Mouse (Mus musculus): ENCODE results near the gene Wasf1. TPM values are rescaled to one million over a fixed set of nuclear protein-coding genes. Genes with fewer than 3 reads are reported as not detected.

Wasf1 gene
- polyA plus RNA-seq, 1 experiment from 2014 or later: 0.61 TPM

DNA sequence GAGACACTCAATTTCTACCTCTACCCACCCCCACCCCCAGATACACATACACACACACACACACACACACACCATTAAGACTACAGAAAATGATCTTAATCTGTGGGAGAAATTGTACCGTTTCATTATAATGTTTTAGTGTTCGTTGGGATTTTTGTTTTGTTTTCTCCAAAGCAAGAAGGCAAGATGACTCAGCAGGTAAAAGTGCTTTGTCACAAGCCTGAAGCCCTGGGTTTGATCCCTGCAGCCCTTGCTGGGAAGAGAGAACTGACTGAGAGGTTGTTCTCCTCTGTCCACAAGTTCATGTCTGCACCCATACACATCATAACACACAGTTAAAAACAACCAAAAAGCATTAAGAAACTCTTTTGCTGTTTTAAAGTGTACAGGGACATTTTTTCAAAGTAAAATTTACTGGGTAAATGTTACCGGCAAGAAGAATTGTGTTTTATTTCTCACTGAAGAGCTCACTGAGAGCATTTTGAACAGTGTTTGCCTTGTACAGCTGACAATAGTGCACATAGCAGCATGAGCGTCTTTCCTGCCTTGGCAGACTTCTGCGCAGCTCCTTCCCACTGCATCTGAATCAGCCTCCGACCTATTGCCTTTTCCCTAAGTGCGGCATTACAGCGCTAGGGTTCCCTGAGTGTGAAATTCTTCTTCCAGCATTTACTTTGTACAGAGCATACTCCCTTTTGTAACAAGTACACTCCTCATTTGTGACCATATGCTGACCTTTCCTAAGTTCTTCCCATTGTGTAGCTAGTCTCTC lies 35.6 kb downstream of the Wasf1 start:
- Histone ChIP-seq H3K4me3 (ENCODE audit: low read depth, low read length) (no peak overlapping the region), H3K36me3 (replicated peaks; ENCODE audit: insufficient read depth, low read length) (no peaks in the 10 kb centered on the region), H3K27me3 (ENCODE audit: insufficient read depth, low read length) (no peaks in the 10 kb centered on the region), H3K9me3 (ENCODE audit: low read length) (no peaks in the 10 kb centered on the region), H3K4me2 (ENCODE audit: low read depth, low read length) (no peak overlapping the region), H3K9ac (replicated peaks) (no peak overlapping the region), H3K27ac (ENCODE audit: low read depth) (no peak overlapping the region), H3K4me1 (ENCODE audit: insufficient read depth) (no peaks in the 10 kb centered on the region)
- ATAC-seq (no peak), DNase-seq (no peak)
- TF ChIP-seq EP300 (IDR thresholded peaks at IDR 0.05; ENCODE audit: low read depth): no peak
- TF ChIP-seq CTCF (IDR thresholded peaks at IDR 0.05; ENCODE audit: low read depth): no peak
- WGBS (ENCODE audit: insufficient replicate concordance): 83% methylated on average over 8 of the region's 8 CpGs

DNA sequence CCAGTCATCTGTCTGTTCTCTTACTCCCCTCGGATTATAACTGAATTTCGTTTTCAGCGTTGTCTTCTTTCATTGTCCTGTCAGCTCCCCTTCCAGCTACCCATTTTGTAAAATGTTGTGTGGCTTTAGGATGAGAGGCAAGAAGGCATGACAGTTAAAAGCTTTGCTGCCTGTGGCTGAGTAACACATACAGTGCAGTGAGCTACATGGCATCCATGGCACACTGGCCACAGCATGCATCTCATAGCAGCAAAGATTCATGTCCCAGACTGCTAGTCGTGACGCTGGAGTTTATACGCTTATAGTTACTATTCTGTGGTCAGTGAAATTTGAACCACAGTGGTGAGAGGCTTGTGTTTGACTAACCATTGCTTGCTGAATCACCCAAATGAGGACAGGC lies 36.2 kb downstream of the Wasf1 start:
- no peak overlapping the region for H3K9ac ChIP-seq (replicated peaks)
- WGBS (ENCODE audit: insufficient replicate concordance): 83% methylated on average over 6 of the region's 6 CpGs
- DNase-seq (no peak), ATAC-seq (no peak)
- H3K27me3 ChIP-seq (ENCODE audit: insufficient read depth, low read length): no peaks in the 10 kb centered on the region
- H3K4me2 ChIP-seq (ENCODE audit: low read depth, low read length): no peak overlapping the region
- no peak overlapping the region for H3K4me3 ChIP-seq (ENCODE audit: low read depth, low read length)
- H3K4me1 ChIP-seq (ENCODE audit: insufficient read depth): no peaks in the 10 kb centered on the region
- TF ChIP-seq CTCF (IDR thresholded peaks at IDR 0.05; ENCODE audit: low read depth) (no peak), EP300 (IDR thresholded peaks at IDR 0.05; ENCODE audit: low read depth) (no peak)
- H3K36me3 ChIP-seq (replicated peaks; ENCODE audit: insufficient read depth, low read length): no peaks in the 10 kb centered on the region
- no peak overlapping the region for H3K27ac ChIP-seq (ENCODE audit: low read depth)
- no peaks in the 10 kb centered on the region for H3K9me3 ChIP-seq (ENCODE audit: low read length)

- Histone ChIP-seq H3K27ac (ENCODE audit: low read depth) (no peak overlapping the region), H3K9me3 (ENCODE audit: low read length) (no peaks in the 10 kb centered on the region), H3K9ac (replicated peaks) (no peak overlapping the region), H3K4me2 (ENCODE audit: low read depth, low read length) (no peak overlapping the region), H3K27me3 (ENCODE audit: insufficient read depth, low read length) (no peaks in the 10 kb centered on the region), H3K4me1 (ENCODE audit: insufficient read depth) (no peaks in the 10 kb centered on the region), H3K36me3 (replicated peaks; ENCODE audit: insufficient read depth, low read length) (no peaks in the 10 kb centered on the region), H3K4me3 (ENCODE audit: low read depth, low read length) (no peak overlapping the region)
- TF ChIP-seq EP300 (IDR thresholded peaks at IDR 0.05; ENCODE audit: low read depth) (no peak), CTCF (IDR thresholded peaks at IDR 0.05; ENCODE audit: low read depth) (no peak)
- WGBS (ENCODE audit: insufficient replicate concordance): 81% methylated on average over 8 of the region's 8 CpGs
- DNase-seq (no peak), ATAC-seq (no peak)
Observed at GRCm38 (mm10) chr10:40932995-40933394, 49.7 kb downstream of the Wasf1 start.

DNA sequence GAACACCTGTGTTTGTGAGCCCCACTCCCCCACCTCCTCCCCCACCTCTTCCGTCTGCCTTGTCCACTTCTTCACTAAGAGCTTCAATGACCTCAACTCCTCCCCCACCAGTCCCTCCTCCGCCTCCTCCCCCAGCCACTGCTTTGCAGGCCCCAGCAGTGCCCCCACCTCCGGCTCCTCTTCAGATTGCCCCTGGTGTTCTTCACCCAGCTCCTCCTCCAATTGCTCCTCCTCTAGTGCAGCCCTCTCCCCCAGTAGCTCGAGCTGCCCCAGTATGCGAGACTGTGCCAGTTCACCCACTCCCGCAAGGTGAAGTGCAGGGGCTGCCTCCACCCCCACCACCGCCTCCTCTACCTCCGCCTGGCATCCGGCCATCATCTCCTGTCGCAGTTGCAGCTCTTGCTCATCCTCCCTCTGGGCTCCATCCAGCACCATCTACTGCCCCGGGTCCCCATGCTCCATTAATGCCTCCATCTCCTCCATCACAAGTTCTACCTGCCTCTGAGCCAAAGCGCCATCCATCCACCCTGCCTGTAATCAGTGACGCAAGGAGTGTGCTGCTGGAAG lies 53.0 kb downstream of the Wasf1 start:
- H3K36me3 ChIP-seq (replicated peaks; ENCODE audit: insufficient read depth, low read length): no peaks in the 10 kb centered on the region
- WGBS (ENCODE audit: insufficient replicate concordance): 84% methylated on average over 13 of the region's 13 CpGs
- TF ChIP-seq CTCF (IDR thresholded peaks at IDR 0.05; ENCODE audit: low read depth) (no peak), EP300 (IDR thresholded peaks at IDR 0.05; ENCODE audit: low read depth) (no peak)
- no peak overlapping the region for H3K27ac ChIP-seq (ENCODE audit: low read depth)
- no peak overlapping the region for H3K9ac ChIP-seq (replicated peaks)
- H3K4me3 ChIP-seq (ENCODE audit: low read depth, low read length): no peak overlapping the region
- DNase-seq (no peak), ATAC-seq (no peak)
- no peaks in the 10 kb centered on the region for H3K27me3 ChIP-seq (ENCODE audit: insufficient read depth, low read length)
- no peak overlapping the region for H3K4me2 ChIP-seq (ENCODE audit: low read depth, low read length)
- no peaks in the 10 kb centered on the region for H3K9me3 ChIP-seq (ENCODE audit: low read length)
- no peaks in the 10 kb centered on the region for H3K4me1 ChIP-seq (ENCODE audit: insufficient read depth)

GRCm38 (mm10) chr10:40937569-40937968 lies 54.3 kb downstream of the Wasf1 start:
- ATAC-seq (no peak), DNase-seq (no peak)
- no peak overlapping the region for H3K27ac ChIP-seq (ENCODE audit: low read depth)
- no peak overlapping the region for H3K4me2 ChIP-seq (ENCODE audit: low read depth, low read length)
- no peak overlapping the region for H3K9ac ChIP-seq (replicated peaks)
- H3K9me3 ChIP-seq (ENCODE audit: low read length): no peaks in the 10 kb centered on the region
- H3K36me3 ChIP-seq (replicated peaks; ENCODE audit: insufficient read depth, low read length): no peaks in the 10 kb centered on the region
- H3K4me3 ChIP-seq (ENCODE audit: low read depth, low read length): no peak overlapping the region
- 87% methylated on average over 20 of the region's 20 CpGs for WGBS (ENCODE audit: insufficient replicate concordance)
- no peaks in the 10 kb centered on the region for H3K4me1 ChIP-seq (ENCODE audit: insufficient read depth)
- H3K27me3 ChIP-seq (ENCODE audit: insufficient read depth, low read length): no peaks in the 10 kb centered on the region
- TF ChIP-seq EP300 (IDR thresholded peaks at IDR 0.05; ENCODE audit: low read depth): no peak
- no peak for TF ChIP-seq CTCF (IDR thresholded peaks at IDR 0.05; ENCODE audit: low read depth)

DNA sequence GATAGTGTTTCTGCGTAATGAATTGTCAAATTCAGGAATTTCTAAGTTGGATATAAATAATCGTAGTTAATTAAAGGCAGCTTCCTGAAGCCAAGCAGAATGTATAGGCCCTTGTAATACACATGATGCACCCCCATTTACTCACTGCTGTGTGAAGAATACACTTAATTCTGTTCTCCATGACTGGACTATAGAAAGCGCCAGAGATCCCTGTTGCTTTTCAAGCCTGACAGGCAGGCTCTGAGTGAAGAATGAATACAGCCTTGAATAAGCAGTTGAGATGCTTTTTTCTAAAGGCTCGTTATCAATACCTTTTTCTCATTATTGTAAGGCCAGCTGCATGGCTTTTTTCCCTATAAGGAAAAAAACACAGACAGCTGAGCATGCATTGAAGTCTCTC lies 59.4 kb downstream of the Wasf1 start:
- Histone ChIP-seq H3K4me2 (ENCODE audit: low read depth, low read length) (no peak overlapping the region), H3K9me3 (ENCODE audit: low read length) (no peaks in the 10 kb centered on the region), H3K9ac (replicated peaks) (no peak overlapping the region), H3K4me1 (ENCODE audit: insufficient read depth) (no peaks in the 10 kb centered on the region), H3K27me3 (ENCODE audit: insufficient read depth, low read length) (no peaks in the 10 kb centered on the region), H3K36me3 (replicated peaks; ENCODE audit: insufficient read depth, low read length) (no peaks in the 10 kb centered on the region), H3K4me3 (ENCODE audit: low read depth, low read length) (no peak overlapping the region), H3K27ac (ENCODE audit: low read depth) (no peak overlapping the region)
- DNase-seq: no peak
- TF ChIP-seq CTCF (IDR thresholded peaks at IDR 0.05; ENCODE audit: low read depth): no peak
- no peak for TF ChIP-seq EP300 (IDR thresholded peaks at IDR 0.05; ENCODE audit: low read depth)
- 74% methylated on average over 4 of the region's 4 CpGs for WGBS (ENCODE audit: insufficient replicate concordance)
- ATAC-seq: no peak

Data from liver, postnatal 0 days (tissue).